Mouse (Mus musculus): ENCODE measurements at regions not wholly inside any gene's neighbourhood (a gene's known extent, or its start where the extent isn't known, plus 50 kb on each side); places are given as distances from the start of the nearest gene placed in this dataset.

- TF ChIP-seq POLR2A (IDR thresholded peaks at IDR 0.05; ENCODE audit: low read depth, low read length): no peak
- TF ChIP-seq CTCF (IDR thresholded peaks at IDR 0.05; ENCODE audit: extremely low read depth, insufficient read length, insufficient replicate concordance, low read depth, low read length): no peak
- Histone ChIP-seq H3K4me3 (ENCODE audit: low read depth, low read length) (no peak overlapping the region), H3K4me1 (ENCODE audit: control insufficient read depth, insufficient read depth, insufficient read length, low read length) (no peaks in the 10 kb centered on the region), H3K27me3 (ENCODE audit: control insufficient read depth, insufficient read depth, low read length) (no peaks in the 10 kb centered on the region; the same call in 1 of the 2 replicates), H3K27ac (ENCODE audit: insufficient read depth, low read depth, low read length) (no peak overlapping the region), H3K36me3 (ENCODE audit: control insufficient read depth, insufficient read depth, low read length) (no peaks in the 10 kb centered on the region)
- WGBS: 33% methylated on average over 12 of the region's 12 CpGs
These were observed 619.8 kb upstream of the Gm10131 start for GRCm38 (mm10) chr8:34731096-34731999.

- Histone ChIP-seq H3K4me3 (ENCODE audit: low read depth, low read length) (no peak overlapping the region), H3K27ac (ENCODE audit: insufficient read depth, low read depth, low read length) (no peak overlapping the region), H3K27me3 (ENCODE audit: control insufficient read depth, insufficient read depth, low read length) (no peaks in the 10 kb centered on the region; the same call in 1 of the 2 replicates), H3K4me1 (ENCODE audit: control insufficient read depth, insufficient read depth, insufficient read length, low read length) (no peaks in the 10 kb centered on the region), H3K36me3 (ENCODE audit: control insufficient read depth, insufficient read depth, low read length) (no peaks in the 10 kb centered on the region)
- no peak for TF ChIP-seq POLR2A (IDR thresholded peaks at IDR 0.05; ENCODE audit: low read depth, low read length)
- TF ChIP-seq CTCF (IDR thresholded peaks at IDR 0.05; ENCODE audit: extremely low read depth, insufficient read length, insufficient replicate concordance, low read depth, low read length): no peak
- WGBS: 84% methylated on average over 7 of the region's 7 CpGs
These were observed 618.0 kb upstream of the Gm10131 start for GRCm38 (mm10) chr8:34729585-34729984.

GRCm38 (mm10) chr8:34727699-34728098 is 616.2 kb upstream of the Gm10131 start:
- no peak for TF ChIP-seq POLR2A (IDR thresholded peaks at IDR 0.05; ENCODE audit: low read depth, low read length)
- Histone ChIP-seq H3K27me3 (ENCODE audit: control insufficient read depth, insufficient read depth, low read length) (no peaks in the 10 kb centered on the region; the same call in 1 of the 2 replicates), H3K36me3 (ENCODE audit: control insufficient read depth, insufficient read depth, low read length) (no peaks in the 10 kb centered on the region), H3K4me1 (ENCODE audit: control insufficient read depth, insufficient read depth, insufficient read length, low read length) (no peaks in the 10 kb centered on the region), H3K27ac (ENCODE audit: insufficient read depth, low read depth, low read length) (no peak overlapping the region), H3K4me3 (ENCODE audit: low read depth, low read length) (no peak overlapping the region)
- WGBS: 91% methylated on average over 8 of the region's 8 CpGs

- H3K4me1 ChIP-seq (ENCODE audit: control insufficient read depth, insufficient read depth, insufficient read length, low read length): no peaks in the 10 kb centered on the region
- 59% methylated on average over 10 of the region's 10 CpGs for WGBS
These were observed 614.7 kb upstream of the Gm10131 start for GRCm38 (mm10) chr8:34726145-34726767.

GRCm38 (mm10) chr8:34725546-34725945 is 614.0 kb upstream of the Gm10131 start:
- TF ChIP-seq POLR2A (IDR thresholded peaks at IDR 0.05; ENCODE audit: low read depth, low read length) (no peak), CTCF (IDR thresholded peaks at IDR 0.05; ENCODE audit: extremely low read depth, insufficient read length, insufficient replicate concordance, low read depth, low read length) (no peak)
- Histone ChIP-seq H3K27me3 (ENCODE audit: control insufficient read depth, insufficient read depth, low read length) (no peaks in the 10 kb centered on the region), H3K4me1 (ENCODE audit: control insufficient read depth, insufficient read depth, insufficient read length, low read length) (no peaks in the 10 kb centered on the region), H3K36me3 (ENCODE audit: control insufficient read depth, insufficient read depth, low read length) (no peaks in the 10 kb centered on the region), H3K4me3 (ENCODE audit: low read depth, low read length) (no peak overlapping the region), H3K27ac (ENCODE audit: insufficient read depth, low read depth, low read length) (no peak overlapping the region)
- 55% methylated on average over 4 of the region's 4 CpGs for WGBS

More at GRCm38 (mm10) chr8:34726145-34726767, 614.7 kb upstream of the Gm10131 start:
- Histone ChIP-seq H3K4me3 (ENCODE audit: low read depth, low read length) (no peak overlapping the region), H3K27me3 (ENCODE audit: control insufficient read depth, insufficient read depth, low read length) (no peaks in the 10 kb centered on the region), H3K27ac (ENCODE audit: insufficient read depth, low read depth, low read length) (no peak overlapping the region), H3K36me3 (ENCODE audit: control insufficient read depth, insufficient read depth, low read length) (no peaks in the 10 kb centered on the region)
- no peak for TF ChIP-seq CTCF (IDR thresholded peaks at IDR 0.05; ENCODE audit: extremely low read depth, insufficient read length, insufficient replicate concordance, low read depth, low read length)
- no peak for TF ChIP-seq POLR2A (IDR thresholded peaks at IDR 0.05; ENCODE audit: low read depth, low read length)

GRCm38 (mm10) chr8:34709911-34710733 is 598.6 kb upstream of the Gm10131 start:
- Histone ChIP-seq H3K36me3 (ENCODE audit: control insufficient read depth, insufficient read depth, low read length) (no peaks in the 10 kb centered on the region), H3K27me3 (ENCODE audit: control insufficient read depth, insufficient read depth, low read length) (no peaks in the 10 kb centered on the region), H3K4me3 (ENCODE audit: low read depth, low read length) (no peak overlapping the region), H3K27ac (ENCODE audit: insufficient read depth, low read depth, low read length) (no peak overlapping the region), H3K4me1 (ENCODE audit: control insufficient read depth, insufficient read depth, insufficient read length, low read length) (no peaks in the 10 kb centered on the region)
- TF ChIP-seq POLR2A (IDR thresholded peaks at IDR 0.05; ENCODE audit: low read depth, low read length): no peak
- WGBS: 84% methylated on average over 23 of the region's 23 CpGs

- TF ChIP-seq POLR2A (IDR thresholded peaks at IDR 0.05; ENCODE audit: low read depth, low read length): no peak
- no peak for TF ChIP-seq CTCF (IDR thresholded peaks at IDR 0.05; ENCODE audit: extremely low read depth, insufficient read length, insufficient replicate concordance, low read depth, low read length)
- no peak overlapping the region for H3K27ac ChIP-seq (ENCODE audit: insufficient read depth, low read depth, low read length)
- 74% methylated on average over 11 of the region's 11 CpGs for WGBS
- H3K27me3 ChIP-seq (ENCODE audit: control insufficient read depth, insufficient read depth, low read length): no peaks in the 10 kb centered on the region
- no peaks in the 10 kb centered on the region for H3K4me1 ChIP-seq (ENCODE audit: control insufficient read depth, insufficient read depth, insufficient read length, low read length)
- no peak overlapping the region for H3K4me3 ChIP-seq (ENCODE audit: low read depth, low read length)
- no peaks in the 10 kb centered on the region for H3K36me3 ChIP-seq (ENCODE audit: control insufficient read depth, insufficient read depth, low read length)
These were observed 597.8 kb upstream of the Gm10131 start for GRCm38 (mm10) chr8:34709316-34709715.
